Mouse (Mus musculus): ENCODE data around the gene Bcl2l15. TPM values are rescaled to one million over a fixed set of nuclear protein-coding genes. Genes with fewer than 3 reads are reported as not detected.

Gene Bcl2l15
- polyA plus RNA-seq, 1 experiment from 2014 or later = 1.7 TPM

DNA sequence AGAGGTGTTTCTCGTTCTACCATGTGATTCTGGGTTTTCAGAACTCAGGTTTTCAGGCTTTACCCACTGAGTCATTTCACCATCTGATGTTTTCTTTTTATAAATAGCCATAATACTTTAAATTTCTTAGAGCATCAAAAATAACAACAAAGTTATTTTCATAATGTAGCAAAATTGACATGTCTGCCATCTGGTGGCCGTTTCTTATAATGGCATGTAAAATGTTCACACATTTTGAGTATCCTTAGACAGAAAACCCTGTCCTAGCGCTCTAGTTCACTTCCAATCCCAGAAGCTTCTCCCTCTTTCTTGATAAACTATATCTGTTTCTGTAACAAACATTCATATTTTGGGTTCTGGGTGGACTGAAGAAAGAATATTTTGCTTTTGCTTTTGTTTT, 55.2 kb downstream of the Bcl2l15 start:
- WGBS (ENCODE audit: insufficient replicate concordance) = 27% methylated on average over 3 of the region's 3 CpGs

GRCm38 (mm10) chr3:103893374-103893773, 61.0 kb downstream of the Bcl2l15 start:
- WGBS (ENCODE audit: insufficient replicate concordance) = 71% methylated on average over 3 of the region's 3 CpGs
- no peak for ATAC-seq
- Histone ChIP-seq H3K9me3 (replicated peaks) (no peaks in the 10 kb centered on the region), H3K9ac (no peak overlapping the region), H3K4me1 (no peaks in the 10 kb centered on the region), H3K4me2 (no peak overlapping the region), H3K4me3 (no peak overlapping the region), H3K27ac (no peak overlapping the region), H3K36me3 (no peaks in the 10 kb centered on the region), H3K27me3 (replicated peaks) (no peaks in the 10 kb centered on the region)

More for the DNA sequence above, 55.2 kb downstream of the Bcl2l15 start:
- Histone ChIP-seq H3K27me3 (replicated peaks) (no peaks in the 10 kb centered on the region), H3K9me3 (replicated peaks) (no peaks in the 10 kb centered on the region), H3K9ac (no peak overlapping the region), H3K27ac (no peak overlapping the region), H3K4me1 (no peaks in the 10 kb centered on the region), H3K4me3 (no peak overlapping the region), H3K36me3 (no peaks in the 10 kb centered on the region), H3K4me2 (no peak overlapping the region)
- no peak for ATAC-seq

Other genes starting within 250 kb of the Bcl2l15 start
- gene Atg4a-ps, start 186.5 kb upstream of the Bcl2l15 start, polyA plus RNA-seq (2016; fragmentation: Nextera tagmentation; extraction: Ambion mirVana) = 0.11 TPM in 2 replicates
- 3.3 and 3.4 TPM in 2 replicates for gene Olfml3, start 94.6 kb upstream of the Bcl2l15 start, polyA plus RNA-seq (2016; fragmentation: Nextera tagmentation; extraction: Ambion mirVana)
- gene Gm10964, start 93.2 kb upstream of the Bcl2l15 start, polyA plus RNA-seq (2016; fragmentation: Nextera tagmentation; extraction: Ambion mirVana) = not detected in 2 replicates
- 17.7 and 18.1 TPM in 2 replicates for gene Hipk1, start 41.0 kb upstream of the Bcl2l15 start, polyA plus RNA-seq (2016; fragmentation: Nextera tagmentation; extraction: Ambion mirVana)
- 28.4 and 30.8 TPM in 2 replicates for gene Dclre1b, start 23.2 kb upstream of the Bcl2l15 start, polyA plus RNA-seq (2016; fragmentation: Nextera tagmentation; extraction: Ambion mirVana)
- gene Ap4b1, start 23.1 kb upstream of the Bcl2l15 start, polyA plus RNA-seq (2016; fragmentation: Nextera tagmentation; extraction: Ambion mirVana) = 18.7 and 19.4 TPM in 2 replicates
- 0.56 and 0.60 TPM in 2 replicates for gene Gm43064, start 23.0 kb upstream of the Bcl2l15 start, polyA plus RNA-seq (2016; fragmentation: Nextera tagmentation; extraction: Ambion mirVana)
- 2.0 TPM in 2 replicates for gene Ptpn22, start 27.2 kb downstream of the Bcl2l15 start, polyA plus RNA-seq (2016; fragmentation: Nextera tagmentation; extraction: Ambion mirVana)
- gene Rsbn1, start 81.5 kb downstream of the Bcl2l15 start, polyA plus RNA-seq (2016; fragmentation: Nextera tagmentation; extraction: Ambion mirVana) = 6.7 and 7.2 TPM in 2 replicates
- gene Phtf1, start 135.5 kb downstream of the Bcl2l15 start, polyA plus RNA-seq (2016; fragmentation: Nextera tagmentation; extraction: Ambion mirVana) = 13.2 TPM in 2 replicates

Measured in liver, embryonic 12.5 days (tissue).